Mouse (Mus musculus): ENCODE results near the gene Jam3.

- TF ChIP-seq CTCF (IDR thresholded peaks at IDR 0.05; ENCODE audit: extremely low read depth, insufficient read depth, low read length) (no peak), POLR2A (IDR thresholded peaks at IDR 0.05; ENCODE audit: extremely low read depth, insufficient read depth, low read length) (no peak)
Observed at GRCm38 (mm10) chr9:27140432-27141065, 14.7 kb downstream of the Jam3 start.

Measured in cortical plate, adult 2 months (tissue).